Mouse (Mus musculus): ENCODE results near the gene Defb9. TPM values are rescaled to one million over a fixed set of nuclear protein-coding genes. Genes with fewer than 3 reads are reported as not detected.

Defb9 gene
- not detected for polyA plus RNA-seq (2014; fragmentation: Illumina TruSeq; extraction: RNeasy Lipid Tissue Mini Kit (QIAGEN cat#74804); ENCODE audit: low read depth, low replicate concordance)

GRCm38 (mm10) chr8:21885321-21885720 is at the start of gene Defb9:
TSS of gene Defb9 (minus strand) at chr8:21885421.

GRCm38 (mm10) chr8:21932610-21933009 is 47.4 kb upstream of the Defb9 start, which contains the start of gene Defb15:
TSS of gene Defb15 (minus strand) at chr8:21932710.

GRCm38 (mm10) chr8:21906290-21906689 is 21.1 kb upstream of the Defb9 start, which contains the start of gene Defb11:
TSS of gene Defb11 (minus strand) at chr8:21906412.

GRCm38 (mm10) chr8:21858586-21858985 is 26.6 kb downstream of the Defb9 start, which contains the start of gene Defb10:
TSS of gene Defb10 (plus strand) at chr8:21858901.

Other genes starting within 250 kb of the Defb9 start
- not detected for gene Defa17, start 229.6 kb downstream of the Defb9 start, polyA plus RNA-seq (2014; fragmentation: Illumina TruSeq; extraction: RNeasy Lipid Tissue Mini Kit (QIAGEN cat#74804); ENCODE audit: low read depth, low replicate concordance)
- gene Defa34, start 219.6 kb downstream of the Defb9 start, polyA plus RNA-seq (2014; fragmentation: Illumina TruSeq; extraction: RNeasy Lipid Tissue Mini Kit (QIAGEN cat#74804); ENCODE audit: low read depth, low replicate concordance), result not detected
- gene AY761184, start 181.8 kb downstream of the Defb9 start, polyA plus RNA-seq (2014; fragmentation: Illumina TruSeq; extraction: RNeasy Lipid Tissue Mini Kit (QIAGEN cat#74804); ENCODE audit: low read depth, low replicate concordance), result not detected
- gene Defa24, start 150.9 kb downstream of the Defb9 start, polyA plus RNA-seq (2014; fragmentation: Illumina TruSeq; extraction: RNeasy Lipid Tissue Mini Kit (QIAGEN cat#74804); ENCODE audit: low read depth, low replicate concordance), result not detected
- not detected for gene Defb50, start 61.9 kb downstream of the Defb9 start, polyA plus RNA-seq (2014; fragmentation: Illumina TruSeq; extraction: RNeasy Lipid Tissue Mini Kit (QIAGEN cat#74804); ENCODE audit: low read depth, low replicate concordance)
- not detected for gene Defb2, start 45.5 kb downstream of the Defb9 start, polyA plus RNA-seq (2014; fragmentation: Illumina TruSeq; extraction: RNeasy Lipid Tissue Mini Kit (QIAGEN cat#74804); ENCODE audit: low read depth, low replicate concordance)
- not detected for gene Defb10, start 26.5 kb downstream of the Defb9 start, polyA plus RNA-seq (2014; fragmentation: Illumina TruSeq; extraction: RNeasy Lipid Tissue Mini Kit (QIAGEN cat#74804); ENCODE audit: low read depth, low replicate concordance)
- gene Defb11, start 21.0 kb upstream of the Defb9 start, polyA plus RNA-seq (2014; fragmentation: Illumina TruSeq; extraction: RNeasy Lipid Tissue Mini Kit (QIAGEN cat#74804); ENCODE audit: low read depth, low replicate concordance), result not detected
- not detected for gene Defb15, start 47.3 kb upstream of the Defb9 start, polyA plus RNA-seq (2014; fragmentation: Illumina TruSeq; extraction: RNeasy Lipid Tissue Mini Kit (QIAGEN cat#74804); ENCODE audit: low read depth, low replicate concordance)
- gene Defb35, start 52.9 kb upstream of the Defb9 start, polyA plus RNA-seq (2014; fragmentation: Illumina TruSeq; extraction: RNeasy Lipid Tissue Mini Kit (QIAGEN cat#74804); ENCODE audit: low read depth, low replicate concordance), result not detected
- gene Defb13, start 61.3 kb upstream of the Defb9 start, polyA plus RNA-seq (2014; fragmentation: Illumina TruSeq; extraction: RNeasy Lipid Tissue Mini Kit (QIAGEN cat#74804); ENCODE audit: low read depth, low replicate concordance), result not detected
- not detected for gene Fam90a1a, start 73.3 kb upstream of the Defb9 start, polyA plus RNA-seq (2014; fragmentation: Illumina TruSeq; extraction: RNeasy Lipid Tissue Mini Kit (QIAGEN cat#74804); ENCODE audit: low read depth, low replicate concordance)
- gene Ccdc70, start 84.4 kb upstream of the Defb9 start, polyA plus RNA-seq (2014; fragmentation: Illumina TruSeq; extraction: RNeasy Lipid Tissue Mini Kit (QIAGEN cat#74804); ENCODE audit: low read depth, low replicate concordance), result not detected
- gene Atp7b, start 174.9 kb upstream of the Defb9 start, polyA plus RNA-seq (2014; fragmentation: Illumina TruSeq; extraction: RNeasy Lipid Tissue Mini Kit (QIAGEN cat#74804); ENCODE audit: low read depth, low replicate concordance), result 0.13 TPM
- gene Alg11, start 175.3 kb upstream of the Defb9 start, polyA plus RNA-seq (2014; fragmentation: Illumina TruSeq; extraction: RNeasy Lipid Tissue Mini Kit (QIAGEN cat#74804); ENCODE audit: low read depth, low replicate concordance), result 32.0 TPM
- 3.2 TPM for gene Nek5, start 239.6 kb upstream of the Defb9 start, polyA plus RNA-seq (2014; fragmentation: Illumina TruSeq; extraction: RNeasy Lipid Tissue Mini Kit (QIAGEN cat#74804); ENCODE audit: low read depth, low replicate concordance)

All from sigmoid colon, adult 10 weeks (tissue).